Mouse (Mus musculus): ENCODE measurements at regions not wholly inside any gene's neighbourhood (a gene's known extent, or its start where the extent isn't known, plus 50 kb on each side); places are given as distances from the start of the nearest gene placed in this dataset.

GRCm38 (mm10) chr13:26404707-26405106, 365.3 kb downstream of the Hdgfl1 start:
- no peak for TF ChIP-seq CTCF (IDR thresholded peaks at IDR 0.05; ENCODE audit: low read depth, low read length)
- TF ChIP-seq GATA1 (IDR thresholded peaks at IDR 0.05; ENCODE audit: borderline replicate concordance, low read length), result no peak
- no peak for TF ChIP-seq GATA2 (IDR thresholded peaks at IDR 0.05; ENCODE audit: borderline replicate concordance, low read depth, low read length)

Data from G1E (cell line).